Mouse (Mus musculus): ENCODE data around the gene Nanos1. TPM values are rescaled to one million over a fixed set of nuclear protein-coding genes. Genes with fewer than 3 reads are reported as not detected.

Nanos1 gene
- 1.5 and 1.8 TPM in 2 replicates for polyA plus RNA-seq (2014; fragmentation: Nextera tagmentation; extraction: Ambion mirVana)

- Histone ChIP-seq H3K4me3 (ENCODE audit: low read depth, low read length) (peak within 1 kb of the TSS; percentile 69), H3K4me2 (replicated peaks; ENCODE audit: low read depth, low read length) (peak within 1 kb of the TSS; percentile 100), H3K36me3 (ENCODE audit: control insufficient read depth, insufficient read depth, low read length) (peaks cover 8% of the 10 kb centered on the region), H3K27ac (ENCODE audit: low read length) (no peak within 1 kb of the TSS), H3K27me3 (ENCODE audit: control insufficient read depth, insufficient read depth, low read length) (no peaks in the 10 kb centered on the region), H3K9ac (replicated peaks; ENCODE audit: low read depth, low read length) (peak within 1 kb of the TSS; percentile 40), H3K9me3 (ENCODE audit: control insufficient read depth, low read depth, low read length) (no peaks in the 10 kb centered on the region), H3K4me1 (ENCODE audit: control insufficient read depth, insufficient read depth, low read length) (0 out of 2 replicates have a peak, but pooled peaks cover 4% of the 10 kb centered on the region)
- WGBS: under 1% methylated on average over 56 of the region's 58 CpGs
- peak; percentile 92 for ATAC-seq (ENCODE audit: insufficient number of reproducible peaks, insufficient read depth, low FRiP score, low read depth)
Observed at GRCm38 (mm10) chr19:60755438-60756191, at the start of gene Nanos1. Gene Nanos1 (plus strand): TSS chr19:60755987.

- WGBS: 80% methylated on average over 4 of the region's 4 CpGs
Observed at GRCm38 (mm10) chr19:60709193-60709900, 46.4 kb upstream of the Nanos1 start.

GRCm38 (mm10) chr19:60710196-60710595, 45.6 kb upstream of the Nanos1 start:
- WGBS: 49% methylated on average over 3 of the region's 3 CpGs
- no peak overlapping the region for H3K4me3 ChIP-seq (ENCODE audit: low read depth, low read length)

More at GRCm38 (mm10) chr19:60709193-60709900, 46.4 kb upstream of the Nanos1 start:
- Histone ChIP-seq H3K4me3 (ENCODE audit: low read depth, low read length) (no peak overlapping the region), H3K9ac (replicated peaks; ENCODE audit: low read depth, low read length) (no peak overlapping the region), H3K9me3 (ENCODE audit: control insufficient read depth, low read depth, low read length) (no peaks in the 10 kb centered on the region), H3K4me1 (ENCODE audit: control insufficient read depth, insufficient read depth, low read length) (no peaks in the 10 kb centered on the region), H3K36me3 (ENCODE audit: control insufficient read depth, insufficient read depth, low read length) (no peaks in the 10 kb centered on the region), H3K27me3 (ENCODE audit: control insufficient read depth, insufficient read depth, low read length) (no peaks in the 10 kb centered on the region), H3K4me2 (replicated peaks; ENCODE audit: low read depth, low read length) (no peak overlapping the region), H3K27ac (ENCODE audit: low read length) (no peak overlapping the region)
- no peak; the same call in 1 of the 2 replicates for ATAC-seq (ENCODE audit: insufficient number of reproducible peaks, insufficient read depth, low FRiP score, low read depth)

GRCm38 (mm10) chr19:60712577-60712976, 43.2 kb upstream of the Nanos1 start:
- ATAC-seq (ENCODE audit: insufficient number of reproducible peaks, insufficient read depth, low FRiP score, low read depth): no peak

More at GRCm38 (mm10) chr19:60710196-60710595, 45.6 kb upstream of the Nanos1 start:
- H3K4me1 ChIP-seq (ENCODE audit: control insufficient read depth, insufficient read depth, low read length): no peaks in the 10 kb centered on the region
- no peak overlapping the region for H3K4me2 ChIP-seq (replicated peaks; ENCODE audit: low read depth, low read length)
- no peak for ATAC-seq (ENCODE audit: insufficient number of reproducible peaks, insufficient read depth, low FRiP score, low read depth)
- H3K27me3 ChIP-seq (ENCODE audit: control insufficient read depth, insufficient read depth, low read length): no peaks in the 10 kb centered on the region
- H3K27ac ChIP-seq (ENCODE audit: low read length): no peak overlapping the region
- no peaks in the 10 kb centered on the region for H3K9me3 ChIP-seq (ENCODE audit: control insufficient read depth, low read depth, low read length)
- no peak overlapping the region for H3K9ac ChIP-seq (replicated peaks; ENCODE audit: low read depth, low read length)
- no peaks in the 10 kb centered on the region for H3K36me3 ChIP-seq (ENCODE audit: control insufficient read depth, insufficient read depth, low read length)

GRCm38 (mm10) chr19:60716381-60716780, 39.4 kb upstream of the Nanos1 start:
- no peak for ATAC-seq (ENCODE audit: insufficient number of reproducible peaks, insufficient read depth, low FRiP score, low read depth)
- H3K4me2 ChIP-seq (replicated peaks; ENCODE audit: low read depth, low read length): no peak overlapping the region
- H3K4me1 ChIP-seq (ENCODE audit: control insufficient read depth, insufficient read depth, low read length): no peaks in the 10 kb centered on the region
- no peaks in the 10 kb centered on the region for H3K27me3 ChIP-seq (ENCODE audit: control insufficient read depth, insufficient read depth, low read length)
- H3K27ac ChIP-seq (ENCODE audit: low read length): no peak overlapping the region
- no peaks in the 10 kb centered on the region for H3K9me3 ChIP-seq (ENCODE audit: control insufficient read depth, low read depth, low read length)
- H3K36me3 ChIP-seq (ENCODE audit: control insufficient read depth, insufficient read depth, low read length): no peaks in the 10 kb centered on the region
- WGBS: 94% methylated on average over 2 of the region's 2 CpGs
- no peak overlapping the region for H3K9ac ChIP-seq (replicated peaks; ENCODE audit: low read depth, low read length)
- H3K4me3 ChIP-seq (ENCODE audit: low read depth, low read length): no peak overlapping the region

More at GRCm38 (mm10) chr19:60712577-60712976, 43.2 kb upstream of the Nanos1 start:
- 85% methylated on average over 2 of the region's 2 CpGs for WGBS
- H3K27me3 ChIP-seq (ENCODE audit: control insufficient read depth, insufficient read depth, low read length): no peaks in the 10 kb centered on the region
- H3K4me1 ChIP-seq (ENCODE audit: control insufficient read depth, insufficient read depth, low read length): no peaks in the 10 kb centered on the region
- H3K9ac ChIP-seq (replicated peaks; ENCODE audit: low read depth, low read length): no peak overlapping the region
- no peaks in the 10 kb centered on the region for H3K9me3 ChIP-seq (ENCODE audit: control insufficient read depth, low read depth, low read length)
- H3K36me3 ChIP-seq (ENCODE audit: control insufficient read depth, insufficient read depth, low read length): no peaks in the 10 kb centered on the region
- H3K27ac ChIP-seq (ENCODE audit: low read length): no peak overlapping the region
- H3K4me3 ChIP-seq (ENCODE audit: low read depth, low read length): no peak overlapping the region
- no peak overlapping the region for H3K4me2 ChIP-seq (replicated peaks; ENCODE audit: low read depth, low read length)

GRCm38 (mm10) chr19:60730281-60730852, 25.4 kb upstream of the Nanos1 start:
- 52% methylated on average over 2 of the region's 2 CpGs for WGBS
- Histone ChIP-seq H3K9ac (replicated peaks; ENCODE audit: low read depth, low read length) (no peak overlapping the region), H3K9me3 (ENCODE audit: control insufficient read depth, low read depth, low read length) (no peaks in the 10 kb centered on the region), H3K4me3 (ENCODE audit: low read depth, low read length) (no peak overlapping the region), H3K4me2 (replicated peaks; ENCODE audit: low read depth, low read length) (no peak overlapping the region), H3K36me3 (ENCODE audit: control insufficient read depth, insufficient read depth, low read length) (no peaks in the 10 kb centered on the region), H3K27ac (ENCODE audit: low read length) (no peak overlapping the region), H3K4me1 (ENCODE audit: control insufficient read depth, insufficient read depth, low read length) (no peaks in the 10 kb centered on the region), H3K27me3 (ENCODE audit: control insufficient read depth, insufficient read depth, low read length) (no peaks in the 10 kb centered on the region)
- no peak for ATAC-seq (ENCODE audit: insufficient number of reproducible peaks, insufficient read depth, low FRiP score, low read depth)

- 72% methylated on average over 1 of the region's 1 CpGs for WGBS
- H3K27ac ChIP-seq (ENCODE audit: low read length): no peak overlapping the region
- no peaks in the 10 kb centered on the region for H3K4me1 ChIP-seq (ENCODE audit: control insufficient read depth, insufficient read depth, low read length)
- H3K9me3 ChIP-seq (ENCODE audit: control insufficient read depth, low read depth, low read length): no peaks in the 10 kb centered on the region
- no peaks in the 10 kb centered on the region for H3K27me3 ChIP-seq (ENCODE audit: control insufficient read depth, insufficient read depth, low read length)
- H3K4me3 ChIP-seq (ENCODE audit: low read depth, low read length): no peak overlapping the region
- H3K9ac ChIP-seq (replicated peaks; ENCODE audit: low read depth, low read length): no peak overlapping the region
- no peak for ATAC-seq (ENCODE audit: insufficient number of reproducible peaks, insufficient read depth, low FRiP score, low read depth)
- no peaks in the 10 kb centered on the region for H3K36me3 ChIP-seq (ENCODE audit: control insufficient read depth, insufficient read depth, low read length)
- no peak overlapping the region for H3K4me2 ChIP-seq (replicated peaks; ENCODE audit: low read depth, low read length)
Observed at GRCm38 (mm10) chr19:60731299-60731698, 24.5 kb upstream of the Nanos1 start.

GRCm38 (mm10) chr19:60731966-60732365, 23.8 kb upstream of the Nanos1 start:
- 77% methylated on average over 1 of the region's 1 CpGs for WGBS

More at GRCm38 (mm10) chr19:60731966-60732365, 23.8 kb upstream of the Nanos1 start:
- H3K36me3 ChIP-seq (ENCODE audit: control insufficient read depth, insufficient read depth, low read length): no peaks in the 10 kb centered on the region
- H3K9ac ChIP-seq (replicated peaks; ENCODE audit: low read depth, low read length): no peak overlapping the region
- ATAC-seq (ENCODE audit: insufficient number of reproducible peaks, insufficient read depth, low FRiP score, low read depth): no peak
- H3K4me2 ChIP-seq (replicated peaks; ENCODE audit: low read depth, low read length): no peak overlapping the region
- no peaks in the 10 kb centered on the region for H3K9me3 ChIP-seq (ENCODE audit: control insufficient read depth, low read depth, low read length)
- H3K4me1 ChIP-seq (ENCODE audit: control insufficient read depth, insufficient read depth, low read length): no peaks in the 10 kb centered on the region
- no peaks in the 10 kb centered on the region for H3K27me3 ChIP-seq (ENCODE audit: control insufficient read depth, insufficient read depth, low read length)
- no peak overlapping the region for H3K4me3 ChIP-seq (ENCODE audit: low read depth, low read length)
- H3K27ac ChIP-seq (ENCODE audit: low read length): no peak overlapping the region

Data from stomach, embryonic 14.5 days (tissue).